Mouse (Mus musculus) central nervous system, embryonic 14 days (tissue): Measurements from ENCODE around the gene Golga5. TPM values are rescaled to one million over a fixed set of nuclear protein-coding genes. Genes with fewer than 3 reads are reported as not detected.

Experiments
- polyA plus RNA-seq: library from polyadenylated mRNA; depleted of rRNA; stranded (reverse); fragments of >200 nt; gene quantifications from 2 replicates; pipeline ENCODE4 v1.2.3, GENCODE M21; 2012; rRNA removed

Gene Golga5
- 27.4 and 28.4 TPM in 2 replicates for polyA plus RNA-seq

DNA sequence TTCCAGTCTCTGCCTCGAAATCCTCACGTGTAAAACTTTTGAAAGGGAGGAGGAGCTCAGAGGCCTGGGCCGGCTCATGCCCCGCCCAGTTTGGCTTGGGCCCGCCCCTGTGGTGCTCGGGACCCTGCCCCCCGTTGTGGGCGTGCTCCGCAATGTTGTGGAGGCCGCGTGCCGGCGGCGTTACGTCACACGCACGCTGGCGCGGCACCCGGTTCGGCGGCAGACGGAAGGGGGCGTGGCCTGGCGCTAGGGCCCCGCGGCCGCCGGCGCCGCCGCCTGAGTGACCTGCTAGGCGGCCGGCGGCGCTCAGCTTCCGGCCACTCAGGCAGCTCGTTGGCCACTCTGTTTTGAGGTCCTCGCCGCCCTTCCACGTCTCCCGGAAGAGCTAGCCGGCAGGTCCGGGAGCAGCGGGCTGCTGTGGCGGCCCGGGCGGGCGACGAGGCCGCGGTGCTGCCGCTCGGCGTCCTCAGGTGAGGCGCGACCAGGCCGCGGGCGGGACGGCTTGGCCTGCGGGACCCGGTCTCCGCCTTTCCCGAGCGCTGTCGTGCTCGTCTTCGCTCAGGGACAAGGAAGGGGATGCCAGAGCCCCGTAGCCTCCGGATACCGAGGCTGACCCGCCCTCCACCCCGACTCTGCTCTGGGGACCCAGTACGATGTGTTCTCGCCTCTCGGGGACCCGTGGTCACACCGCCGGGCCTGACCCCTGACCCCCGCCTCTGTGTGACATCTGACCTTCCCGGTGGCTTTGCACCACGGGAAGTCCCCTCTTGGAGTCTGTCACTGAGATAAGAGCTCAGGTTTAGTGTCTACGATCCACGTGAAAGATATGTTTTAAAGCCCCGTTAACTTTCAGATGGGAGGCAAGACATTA is at the start of gene Golga5:
TSS of gene Golga5 (plus strand) at position 242 of the 871 bp plus-strand sequence.

DNA sequence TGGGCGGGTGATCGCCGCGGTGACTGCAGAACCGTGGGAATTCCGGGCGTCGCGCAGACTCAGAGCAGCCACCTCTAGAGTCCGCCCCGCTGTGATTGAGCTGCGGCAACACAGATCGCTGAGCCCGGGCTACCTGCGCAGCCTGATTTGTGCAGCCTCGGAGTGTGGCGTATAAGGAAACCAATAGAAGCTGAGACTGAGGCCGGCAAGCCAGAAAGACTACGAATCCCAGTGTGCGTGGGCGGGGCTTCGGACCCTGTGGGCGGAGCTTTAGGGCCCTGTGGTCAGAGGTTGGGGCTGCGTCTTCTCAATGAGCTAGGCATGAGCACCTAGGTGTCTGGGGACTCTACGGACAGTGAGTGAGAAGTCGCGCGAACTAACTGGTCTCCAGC is 29.3 kb upstream of the Golga5 start, which contains the start of gene Lgmn:
TSS of gene Lgmn (minus strand) at position 182 of the 392 bp plus-strand sequence.

Other genes starting within 250 kb of the Golga5 start
- 1.9 and 3.6 TPM in 2 replicates for gene Rin3, start 186.1 kb upstream of the Golga5 start, polyA plus RNA-seq
- 62.6 and 62.8 TPM in 2 replicates for gene Lgmn, start 29.3 kb upstream of the Golga5 start, polyA plus RNA-seq
- 59.4 and 65.5 TPM in 2 replicates for gene Chga, start 85.8 kb downstream of the Golga5 start, polyA plus RNA-seq
- 24.3 and 32.8 TPM in 2 replicates for gene Itpk1, start 235.8 kb downstream of the Golga5 start, polyA plus RNA-seq